Mouse (Mus musculus): ENCODE results near the gene Lrrc3c.

Lrrc3c gene

DNA sequence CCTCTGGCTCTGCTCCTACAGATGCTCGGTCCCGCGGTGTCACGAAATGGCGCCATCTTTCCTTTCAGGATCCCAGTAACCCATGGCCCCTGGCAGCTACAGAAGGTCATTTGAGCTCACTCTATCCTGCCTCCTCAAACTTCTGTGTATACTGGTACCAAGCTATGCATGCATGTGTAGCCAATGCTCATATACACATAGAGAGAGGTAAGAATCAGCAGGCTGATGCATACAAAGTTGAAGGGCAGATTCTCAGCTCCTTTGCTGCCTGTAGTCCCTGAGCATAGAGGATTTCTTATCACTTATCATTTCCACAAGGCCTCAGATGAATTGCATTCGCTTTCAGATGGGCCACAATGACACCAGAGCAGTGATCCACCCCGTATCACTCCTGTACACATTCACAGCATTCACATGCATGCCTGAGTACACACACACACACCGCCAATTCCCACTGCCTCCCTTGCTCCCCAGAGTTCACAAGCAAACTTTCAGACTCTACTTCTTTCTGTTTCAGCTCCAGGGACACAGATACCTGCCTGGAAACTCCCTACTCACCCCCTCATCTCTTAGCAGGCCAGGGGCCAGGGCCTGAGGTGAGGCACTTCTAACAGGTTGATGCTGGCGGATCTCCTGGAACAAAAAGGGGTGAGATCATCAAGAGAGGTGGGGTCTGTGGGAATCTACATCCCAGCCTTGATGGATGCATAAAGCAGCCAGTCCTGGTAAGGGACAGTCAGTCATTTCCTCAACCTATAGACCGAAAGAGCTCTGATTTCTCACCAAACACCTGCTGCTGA is 27.7 kb downstream of the Lrrc3c start, which contains the start of the genes Gm12355 and Gsdma3:
TSS of gene Gm12355 (minus strand) at position 51 of the 800 bp plus-strand sequence.
TSS of gene Gsdma3 (plus strand) at position 750 of the 800 bp plus-strand sequence.
- no peak for DNase-seq (ENCODE audit: low read depth, low spot score)

DNA sequence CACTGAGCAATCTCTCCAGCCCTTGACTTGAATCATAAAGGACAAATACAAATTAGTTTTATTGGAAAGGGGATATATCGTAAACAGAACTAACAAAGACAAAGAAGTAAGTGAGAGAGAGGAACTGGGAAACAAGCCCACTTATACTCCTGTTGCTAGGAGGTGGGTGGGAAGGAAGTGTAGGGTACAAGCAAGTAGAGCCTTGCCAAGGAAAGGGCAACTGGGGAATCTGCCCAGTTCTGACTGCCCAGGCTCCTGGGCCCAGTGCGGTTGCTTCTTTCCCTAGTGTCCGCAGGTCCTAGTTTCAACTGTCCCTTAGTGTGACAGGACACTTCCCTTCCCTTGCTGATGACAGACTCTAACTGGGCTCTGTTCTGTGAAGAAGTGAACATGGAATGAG is 30.6 kb downstream of the Lrrc3c start:
- DNase-seq (ENCODE audit: low read depth, low spot score), result no peak

DNA sequence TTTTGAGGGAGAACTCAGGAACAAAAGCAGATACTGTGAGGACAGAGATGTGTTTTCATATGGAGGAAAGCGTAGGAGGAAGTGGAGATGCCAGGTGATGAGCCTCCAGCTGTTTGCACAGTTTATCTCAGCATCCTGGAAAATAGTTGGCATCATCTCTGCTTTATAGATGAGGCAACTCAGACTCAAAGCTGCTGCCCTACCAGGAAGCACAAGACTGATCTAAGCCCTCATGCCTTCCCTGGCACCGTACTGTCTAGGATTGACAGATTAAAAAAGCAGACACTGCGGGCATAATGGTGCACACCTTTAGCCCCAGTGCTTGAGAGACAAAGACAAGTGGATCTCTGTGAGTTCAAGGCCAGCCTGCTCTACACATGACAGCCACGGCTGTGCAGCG is 32.6 kb downstream of the Lrrc3c start:
- DNase-seq (ENCODE audit: low read depth, low spot score), result no peak

DNA sequence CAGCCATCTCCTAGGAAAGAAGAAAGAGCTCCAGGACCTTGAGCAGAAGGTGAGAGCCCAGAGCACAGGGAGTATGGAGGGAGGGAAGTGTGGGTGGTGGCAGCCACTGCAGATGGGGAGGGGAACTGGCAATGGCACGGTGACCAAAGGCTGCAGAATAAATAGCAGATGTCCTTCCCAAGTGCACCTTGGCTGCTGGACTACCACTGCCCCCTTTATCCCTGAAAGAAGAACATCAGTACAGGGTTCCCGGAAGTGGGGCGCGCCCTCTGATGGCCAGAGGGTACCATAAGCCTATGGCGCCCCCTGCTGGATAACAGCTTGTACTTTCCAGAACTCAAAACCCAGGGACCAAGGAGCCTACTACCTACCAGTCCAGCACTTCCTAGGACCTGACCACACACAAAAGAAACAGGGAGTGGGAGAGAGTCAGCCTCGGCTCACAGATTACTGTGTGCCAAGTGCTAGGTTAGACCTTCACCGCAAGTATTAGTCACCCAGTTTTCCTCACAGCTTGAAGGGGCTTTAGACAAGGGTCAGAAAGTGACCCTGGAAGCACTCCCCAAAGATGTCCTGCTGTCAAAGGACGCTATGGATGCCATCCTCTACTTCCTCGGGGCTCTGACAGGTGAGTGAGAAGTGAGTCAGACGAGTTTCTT is 37.4 kb downstream of the Lrrc3c start:
- DNase-seq (ENCODE audit: low read depth, low spot score), result peak; percentile 69

DNA sequence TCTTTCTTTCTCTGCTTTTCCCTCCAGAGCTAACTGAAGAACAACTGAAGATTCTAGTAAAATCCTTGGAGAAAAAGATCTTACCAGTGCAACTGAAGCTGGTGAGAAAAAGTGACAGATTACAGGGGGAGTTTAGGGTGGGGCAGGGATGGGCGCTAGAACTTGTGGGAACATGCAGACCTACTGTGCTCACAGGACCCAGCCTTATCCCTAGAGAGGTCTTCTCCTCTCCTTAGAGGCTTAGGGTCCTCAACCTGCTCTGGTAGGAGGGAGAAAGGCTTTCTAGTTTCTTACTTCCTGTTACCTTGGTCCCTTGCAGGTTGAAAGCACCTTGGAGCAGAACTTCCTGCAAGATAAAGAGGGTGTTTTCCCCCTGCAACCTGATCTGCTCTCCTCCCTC is 39.4 kb downstream of the Lrrc3c start:
- DNase-seq (ENCODE audit: low read depth, low spot score), result no peak

DNA sequence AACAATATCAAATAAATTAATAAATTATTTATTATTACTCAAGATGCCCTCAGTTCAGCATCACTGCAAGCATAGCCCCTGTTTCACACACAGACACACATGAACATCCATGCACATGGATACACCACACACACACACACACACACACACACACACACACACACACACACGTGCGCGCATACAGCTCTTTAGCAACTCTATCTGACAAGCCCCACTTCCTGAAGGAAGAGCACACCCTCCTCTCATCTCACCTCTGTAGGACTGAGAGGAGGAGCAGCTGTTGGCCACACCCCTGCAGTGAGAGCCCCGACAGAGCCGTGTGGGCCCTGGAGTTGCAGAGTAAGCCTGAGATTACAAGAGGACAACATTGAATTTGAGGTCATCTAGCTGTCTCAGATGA is 42.0 kb downstream of the Lrrc3c start:
- no peak for DNase-seq (ENCODE audit: low read depth, low spot score)

DNA sequence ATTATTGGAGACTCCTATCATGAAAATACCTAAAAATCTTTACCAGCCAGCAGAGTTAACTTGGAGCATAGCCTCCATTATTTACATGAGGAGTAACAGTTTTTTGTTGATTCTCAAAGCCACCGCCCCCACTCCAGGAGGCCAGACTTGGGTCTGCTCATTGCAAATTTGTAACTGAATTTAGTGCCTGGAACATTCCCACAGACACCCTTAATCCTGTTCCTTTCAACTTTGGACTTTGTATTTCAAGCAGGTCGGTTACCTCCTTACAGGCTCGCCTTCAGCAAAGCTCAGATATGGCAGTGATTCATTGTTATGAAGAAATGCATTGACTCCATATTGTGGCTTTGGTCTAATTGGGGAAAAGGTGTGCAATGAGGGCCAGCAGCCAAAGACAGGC is 46.7 kb downstream of the Lrrc3c start:
- DNase-seq (ENCODE audit: low read depth, low spot score), result no peak

DNA sequence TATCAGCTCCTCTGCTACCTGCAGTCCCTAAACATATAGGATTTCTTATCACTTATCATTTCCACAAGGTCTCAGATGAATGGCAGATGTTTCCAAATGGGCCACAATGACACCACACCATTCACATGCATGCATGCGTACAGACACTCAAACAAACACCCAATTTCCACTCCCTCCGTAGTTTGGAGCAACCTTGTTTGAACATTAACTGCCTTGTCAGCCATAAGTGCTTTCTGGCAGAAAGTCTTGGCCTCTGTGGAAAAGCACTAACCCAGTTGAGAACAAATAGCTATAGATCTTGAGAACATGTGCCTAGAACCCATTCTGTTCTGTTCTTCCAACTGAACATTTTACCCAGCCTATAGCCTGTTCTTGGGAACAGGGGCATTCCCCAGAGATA is 47.9 kb downstream of the Lrrc3c start:
- no peak for DNase-seq (ENCODE audit: low read depth, low spot score)

DNA sequence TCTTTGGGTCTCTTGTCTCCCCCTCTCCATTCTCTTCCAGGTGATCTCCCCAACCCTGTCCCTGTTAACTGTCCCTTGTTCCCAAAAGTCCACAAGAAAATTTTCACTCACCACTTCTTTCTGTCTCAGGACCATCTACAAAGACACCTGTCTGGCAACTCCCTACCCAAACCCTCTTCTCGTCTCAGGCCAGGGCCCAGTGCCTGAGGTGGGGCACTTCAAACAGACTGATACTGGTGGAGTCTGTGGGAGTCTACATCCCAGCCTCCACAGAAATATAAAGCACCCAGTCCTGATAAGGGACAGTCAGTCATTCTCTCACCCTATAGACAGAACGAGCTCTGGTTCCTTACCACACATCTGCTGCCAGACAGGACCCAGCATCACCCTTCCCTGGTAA is 48.4 kb downstream of the Lrrc3c start, which contains the start of gene Gsdma2:
TSS of gene Gsdma2 (plus strand) at position 301 of the 400 bp plus-strand sequence.
- no peak for DNase-seq (ENCODE audit: low read depth, low spot score)
